In genomic region chr16:95448643-95449360, GRCm38 (mm10) we compare ENCODE assay signal across 9 mouse cellular contexts.
DNase-seq lines count a peak whose midpoint lies in the region; ATAC-seq and TF ChIP-seq lines count a peak whose summit lies in the region.
"Had no signal": no experiment of that assay in that cellular context is flagged by ENCODE, and none has a peak within 500 bp of the region (broad histone marks: within the 10 kb centered on the region; RNA-seq: fewer than 3 reads in every experiment).

No protein-coding gene starts in this region.

- no peaks in the 10 kb centered on the region for H3K4me1 ChIP-seq in midbrain, embryonic 11.5 days (ENCODE audit: control insufficient read depth, insufficient read depth, low read length)
- no peaks in the 10 kb centered on the region for H3K4me1 ChIP-seq in midbrain, postnatal 0 days (ENCODE audit: insufficient read depth, low read length)
- H3K4me1 ChIP-seq in megakaryocyte, embryonic 14.5 days = peaks cover 80% of the 10 kb centered on the region
- H3K4me1 ChIP-seq in forebrain, embryonic 15.5 days = no peaks in the 10 kb centered on the region

- no peak overlapping the region for H3K4me2 ChIP-seq in midbrain, embryonic 11.5 days
- H3K4me2 ChIP-seq in midbrain, postnatal 0 days (ENCODE audit: low read depth, low read length, poor library complexity, severe bottlenecking) = no peak overlapping the region
- no peak overlapping the region for H3K4me2 ChIP-seq in forebrain, embryonic 15.5 days (replicated peaks)

- no peak for ATAC-seq in midbrain, embryonic 11.5 days (ENCODE audit: low FRiP score)
- ATAC-seq in midbrain, postnatal 0 days (ENCODE audit: low FRiP score) = no peak
- ATAC-seq in forebrain, embryonic 15.5 days (replicated peaks) = no peak

- DNase-seq in heart, adult 11 months = peak; percentile 96
- no peak for DNase-seq in heart, postnatal 10 days
- DNase-seq in midbrain, embryonic 11.5 days (ENCODE audit: low spot score, missing footprints) = peak; percentile 62
- DNase-seq in midbrain, postnatal 0 days (ENCODE audit: low spot score) = no peak
- peak; percentile 31 for DNase-seq in kidney, postnatal 10 days
- no peak for DNase-seq in spleen, postnatal 14 days (ENCODE audit: low spot score in 2 of 2)
- DNase-seq: cerebellum, adult 11 months had no signal

- TF ChIP-seq CTCF in midbrain, postnatal 0 days (IDR thresholded peaks at IDR 0.05) = no peak

- no peak overlapping the region for H3K27ac ChIP-seq in midbrain, embryonic 11.5 days (ENCODE audit: low read depth, low read length)
- H3K27ac ChIP-seq in midbrain, postnatal 0 days (ENCODE audit: low read depth, low read length) = no peak overlapping the region
- H3K27ac ChIP-seq in forebrain, embryonic 15.5 days (replicated peaks) = no peak overlapping the region

- no peak overlapping the region for H3K9ac ChIP-seq in midbrain, embryonic 11.5 days (ENCODE audit: low read length)
- no peak overlapping the region for H3K9ac ChIP-seq in midbrain, postnatal 0 days (replicated peaks; ENCODE audit: low read length, poor library complexity, severe bottlenecking)
- H3K9ac ChIP-seq in forebrain, embryonic 15.5 days (replicated peaks) = no peak overlapping the region

- intact Hi-C loops in heart, postnatal 10 days (cut with DNase I) = no loop called here

- no peak overlapping the region for H3K4me3 ChIP-seq in midbrain, embryonic 11.5 days (ENCODE audit: low read depth, low read length)
- H3K4me3 ChIP-seq in midbrain, postnatal 0 days (ENCODE audit: low read depth, low read length) = no peak overlapping the region
- H3K4me3 ChIP-seq in megakaryocyte, embryonic 14.5 days (replicated peaks) = peak overlapping the region; percentile 19
- no peak overlapping the region for H3K4me3 ChIP-seq in forebrain, embryonic 15.5 days

- no peaks in the 10 kb centered on the region for H3K9me3 ChIP-seq in midbrain, embryonic 11.5 days (ENCODE audit: control insufficient read depth, low read length)
- H3K9me3 ChIP-seq in midbrain, postnatal 0 days (ENCODE audit: low read length) = no peaks in the 10 kb centered on the region
- no peaks in the 10 kb centered on the region for H3K9me3 ChIP-seq in megakaryocyte, embryonic 14.5 days
- no peaks in the 10 kb centered on the region for H3K9me3 ChIP-seq in forebrain, embryonic 15.5 days

- no peaks in the 10 kb centered on the region for H3K36me3 ChIP-seq in midbrain, embryonic 11.5 days (ENCODE audit: control insufficient read depth, insufficient read depth, low read length)
- H3K36me3 ChIP-seq in midbrain, postnatal 0 days (ENCODE audit: insufficient read depth, low read length) = no peaks in the 10 kb centered on the region
- H3K36me3 ChIP-seq in megakaryocyte, embryonic 14.5 days (replicated peaks; ENCODE audit: low read length) = no peaks in the 10 kb centered on the region
- H3K36me3 ChIP-seq in forebrain, embryonic 15.5 days = no peaks in the 10 kb centered on the region

- H3K27me3 ChIP-seq in midbrain, embryonic 11.5 days (ENCODE audit: control insufficient read depth, insufficient read depth, low read length) = no peaks in the 10 kb centered on the region
- no peaks in the 10 kb centered on the region for H3K27me3 ChIP-seq in midbrain, postnatal 0 days (ENCODE audit: insufficient read depth, low read length)
- H3K27me3 ChIP-seq in megakaryocyte, embryonic 14.5 days (replicated peaks) = no peaks in the 10 kb centered on the region
- H3K27me3 ChIP-seq in forebrain, embryonic 15.5 days = no peaks in the 10 kb centered on the region

- 74% methylated on average over 9 of the region's 9 CpGs for WGBS in midbrain, embryonic 11.5 days
- WGBS in midbrain, postnatal 0 days = 82% methylated on average over 9 of the region's 9 CpGs
- WGBS in forebrain, embryonic 15.5 days = 68% methylated on average over 9 of the region's 9 CpGs

Comparison
In these comparisons a context has a peak if more than half of its experiments do, and no peak if none do; other contexts are left out.
1. DNase-seq: peak in heart, adult 11 months (single experiment), midbrain, embryonic 11.5 days (single experiment) and kidney, postnatal 10 days (single experiment); none in heart, postnatal 10 days (0 of 2), midbrain, postnatal 0 days (single experiment) and spleen, postnatal 14 days (0 of 2).